Mouse (Mus musculus): ENCODE data around the gene Neto2. TPM values are rescaled to one million over a fixed set of nuclear protein-coding genes. Genes with fewer than 3 reads are reported as not detected.

Gene Neto2
- polyA plus RNA-seq (2014; fragmentation: Illumina TruSeq; extraction: RNeasy Lipid Tissue Mini Kit (QIAGEN cat#74804); ENCODE audit: low read depth, low replicate concordance), result 8.7 TPM

GRCm38 (mm10) chr8:85700751-85701351 is at the start of gene Neto2:
Gene Neto2, minus strand, starts transcription at chr8:85700924.

Other genes with a start within 250 kb of the Neto2 start
- gene Gpt2, start 208.3 kb downstream of the Neto2 start, polyA plus RNA-seq (2014; fragmentation: Illumina TruSeq; extraction: RNeasy Lipid Tissue Mini Kit (QIAGEN cat#74804); ENCODE audit: low read depth, low replicate concordance), result 22.2 TPM
- gene Dnaja2, start 145.6 kb downstream of the Neto2 start, polyA plus RNA-seq (2014; fragmentation: Illumina TruSeq; extraction: RNeasy Lipid Tissue Mini Kit (QIAGEN cat#74804); ENCODE audit: low read depth, low replicate concordance), result 226 TPM
- gene Itfg1, start 140.0 kb upstream of the Neto2 start, polyA plus RNA-seq (2014; fragmentation: Illumina TruSeq; extraction: RNeasy Lipid Tissue Mini Kit (QIAGEN cat#74804); ENCODE audit: low read depth, low replicate concordance), result 161 TPM
- gene Phkb, start 140.0 kb upstream of the Neto2 start, polyA plus RNA-seq (2014; fragmentation: Illumina TruSeq; extraction: RNeasy Lipid Tissue Mini Kit (QIAGEN cat#74804); ENCODE audit: low read depth, low replicate concordance), result 16.9 TPM

Data from testis, adult 10 weeks (tissue).